Mouse (Mus musculus): Measurements from ENCODE around the gene Ebi3.

- TF ChIP-seq GATA1 (IDR thresholded peaks at IDR 0.05; ENCODE audit: borderline replicate concordance, low read length) (no peak), POLR2AphosphoS5 (IDR thresholded peaks at IDR 0.05; ENCODE audit: insufficient replicate concordance, low read depth, low read length) (no peak)
These were observed 20.6 kb upstream of the Ebi3 start for GRCm38 (mm10) chr17:55931553-55932502.
